Mouse (Mus musculus): Measurements from ENCODE around the gene Igfbp6.

DNA sequence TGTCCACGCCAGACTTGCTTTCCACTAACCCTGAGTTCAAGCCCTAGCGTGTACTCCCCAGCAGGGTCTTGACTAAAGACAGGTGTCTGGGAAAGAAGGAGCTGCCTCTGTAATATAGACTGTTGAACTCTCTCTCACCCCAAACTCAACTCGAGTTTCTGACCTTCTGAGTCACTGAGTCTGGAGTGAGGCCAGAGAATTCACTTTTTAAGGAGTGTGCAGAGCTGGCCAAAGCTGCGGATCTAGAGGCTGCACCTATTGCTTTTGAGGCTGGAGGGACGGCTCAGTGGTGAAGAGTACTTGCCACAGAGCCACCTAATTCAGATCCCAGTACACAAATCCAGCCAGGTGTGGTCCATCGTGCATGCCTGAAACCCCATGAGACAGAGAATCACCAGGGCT lies 23.5 kb downstream of the Igfbp6 start:
- no peak for TF ChIP-seq CTCF (IDR thresholded peaks at IDR 0.05; ENCODE audit: control insufficient read depth, insufficient read depth, insufficient read length)
- TF ChIP-seq USF1 (IDR thresholded peaks at IDR 0.05; ENCODE audit: low read depth): no peak
- TF ChIP-seq MAX (IDR thresholded peaks at IDR 0.05): peak; percentile 16
- TF ChIP-seq CEBPB (IDR thresholded peaks at IDR 0.05; ENCODE audit: low read depth): no peak
- peak; percentile 76 for TF ChIP-seq MYOD1 (IDR thresholded peaks at IDR 0.05; ENCODE audit: control insufficient read depth, insufficient read length, low read depth)

All from C2C12 (cell line).